Mouse (Mus musculus) spleen, embryonic (tissue): ENCODE results near the gene Nrtn.

ENCODE experiments used
- CTCF ChIA-PET: fragments of 350-600 bp; sonication (Branson Sonifier 250); formaldehyde crosslinking; loops from one replicate; lab custom pipeline; 2022; lab: Charles Lee

Nrtn gene

GRCm38 (mm10) chr17:56762769-56763731 lies 5.7 kb upstream of the Nrtn start:
- CTCF ChIA-PET = interaction anchor here (0.5 kb wide), 1 partner anchor 133 kb away, joined by 3 read pairs; no protein-coding TSS in a partner anchor

GRCm38 (mm10) chr17:56761991-56762410 lies 4.7 kb upstream of the Nrtn start:
- CTCF ChIA-PET = interaction anchor here (0.6 kb wide), 2 partner anchors 70 to 624 kb away, joined by 5 to 6 read pairs; no protein-coding TSS in a partner anchor

- CTCF ChIA-PET = interaction anchor here (0.7 kb wide), 1 partner anchor 26 kb away, joined by 4 read pairs; no protein-coding TSS in a partner anchor
These were observed 3.7 kb upstream of the Nrtn start for GRCm38 (mm10) chr17:56761077-56761476.

GRCm38 (mm10) chr17:56759261-56759660 lies 1.9 kb upstream of the Nrtn start:
- CTCF ChIA-PET = no interaction called here

GRCm38 (mm10) chr17:56758132-56758531 lies 802 bp upstream of the Nrtn start:
- CTCF ChIA-PET = no interaction called here

- CTCF ChIA-PET = no interaction called here
These were observed 479 bp downstream of the Nrtn start for GRCm38 (mm10) chr17:56756703-56757399.

GRCm38 (mm10) chr17:56754271-56755185 lies 2.8 kb downstream of the Nrtn start:
- CTCF ChIA-PET = no interaction called here

- CTCF ChIA-PET = no interaction called here
These were observed 3.9 kb downstream of the Nrtn start for GRCm38 (mm10) chr17:56753452-56753851.

- CTCF ChIA-PET = no interaction called here
These were observed 5.8 kb downstream of the Nrtn start for GRCm38 (mm10) chr17:56751404-56752072.

- CTCF ChIA-PET = no interaction called here
These were observed 13.2 kb downstream of the Nrtn start for GRCm38 (mm10) chr17:56744173-56744572.

- CTCF ChIA-PET = no interaction called here
These were observed 16.6 kb downstream of the Nrtn start for GRCm38 (mm10) chr17:56740788-56741160.

GRCm38 (mm10) chr17:56740118-56740787 lies 17.1 kb downstream of the Nrtn start:
- CTCF ChIA-PET = no interaction called here

- CTCF ChIA-PET = no interaction called here
These were observed 19.1 kb downstream of the Nrtn start for GRCm38 (mm10) chr17:56738221-56738620.

- CTCF ChIA-PET = no interaction called here
These were observed 20.8 kb downstream of the Nrtn start for GRCm38 (mm10) chr17:56736534-56736933.

- CTCF ChIA-PET = interaction anchor here (0.7 kb wide), 1 partner anchor 311 kb away, joined by 18 read pairs; no protein-coding TSS in a partner anchor
These were observed 27.7 kb downstream of the Nrtn start for GRCm38 (mm10) chr17:56729656-56730055.

- CTCF ChIA-PET = no interaction called here
These were observed 28.2 kb downstream of the Nrtn start for GRCm38 (mm10) chr17:56729151-56729550.

GRCm38 (mm10) chr17:56728117-56728516 lies 29.2 kb downstream of the Nrtn start:
- CTCF ChIA-PET = no interaction called here

GRCm38 (mm10) chr17:56727659-56728058 lies 29.7 kb downstream of the Nrtn start:
- CTCF ChIA-PET = no interaction called here

- CTCF ChIA-PET = no interaction called here
These were observed 30.2 kb downstream of the Nrtn start for GRCm38 (mm10) chr17:56727029-56727649.
